Mouse (Mus musculus): ENCODE data around the gene Larp1b. TPM values are rescaled to one million over a fixed set of nuclear protein-coding genes. Genes with fewer than 3 reads are reported as not detected.
A peak's percentile ranks its signal among the peaks of the same experiment; 100 is the strongest.

Gene Larp1b
- polyA plus RNA-seq, 1 experiment from 2014 or later, result 7.8 TPM

DNA sequence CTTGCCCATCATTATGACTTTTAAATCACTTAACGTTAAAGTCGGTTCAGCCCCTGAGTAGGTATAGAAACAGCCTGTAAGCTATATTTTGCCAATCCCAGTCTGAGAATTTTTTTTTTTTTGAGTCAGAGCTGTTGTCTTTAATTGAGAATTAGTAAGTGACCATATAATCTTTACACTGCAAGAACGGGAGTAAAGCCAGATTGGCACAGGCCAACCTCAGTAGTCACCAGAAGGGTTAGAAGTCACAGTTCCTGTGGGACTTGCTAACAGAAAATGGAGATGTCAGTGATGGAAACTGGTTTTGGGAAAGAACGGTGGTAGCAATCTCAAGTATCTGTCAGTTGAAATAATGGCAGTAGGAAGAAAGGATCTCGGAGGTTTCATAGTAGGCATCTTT, 134.8 kb downstream of the Larp1b start:
- DNase-seq, result no peak
- H3K36me3 ChIP-seq, result no peaks in the 10 kb centered on the region
- H3K9ac ChIP-seq, result peak overlapping the region; percentile 96; the same call in 1 of the 2 replicates
- no peaks in the 10 kb centered on the region for H3K9me3 ChIP-seq (replicated peaks)
- H3K4me2 ChIP-seq, result peak overlapping the region; percentile 99
- H3K4me1 ChIP-seq (replicated peaks), result peaks cover 33% of the 10 kb centered on the region
- no peak overlapping the region for H3K27ac ChIP-seq
- WGBS (ENCODE audit: insufficient replicate concordance), result 84% methylated on average over 5 of the region's 5 CpGs
- ATAC-seq (ENCODE audit: low read depth), result no peak
- no peaks in the 10 kb centered on the region for H3K27me3 ChIP-seq
- peak overlapping the region; percentile 100 for H3K4me3 ChIP-seq (replicated peaks)

- H3K27ac ChIP-seq, result no peak overlapping the region
- H3K9me3 ChIP-seq (replicated peaks), result no peaks in the 10 kb centered on the region
- no peak overlapping the region for H3K9ac ChIP-seq
- no peak overlapping the region for H3K4me2 ChIP-seq
- H3K4me1 ChIP-seq (replicated peaks), result peaks cover 12% of the 10 kb centered on the region
- ATAC-seq (ENCODE audit: low read depth) (no peak), DNase-seq (no peak)
- no peaks in the 10 kb centered on the region for H3K27me3 ChIP-seq
- H3K36me3 ChIP-seq, result no peaks in the 10 kb centered on the region
- no peak overlapping the region for H3K4me3 ChIP-seq (replicated peaks)
Observed at GRCm38 (mm10) chr3:41087071-41087470, 137.4 kb downstream of the Larp1b start.

Other genes with a start within 250 kb of the Larp1b start
- gene Slc25a31, start 241.0 kb upstream of the Larp1b start, polyA plus RNA-seq (2015; fragmentation: Nextera tagmentation; extraction: Ambion mirVana), result 0.06 and 0.12 TPM in 2 replicates
- gene Hspa4l, start 205.3 kb upstream of the Larp1b start, polyA plus RNA-seq (2015; fragmentation: Nextera tagmentation; extraction: Ambion mirVana), result 20.4 and 25.5 TPM in 2 replicates
- 45.9 and 46.1 TPM in 2 replicates for gene Plk4, start 149.8 kb upstream of the Larp1b start, polyA plus RNA-seq (2015; fragmentation: Nextera tagmentation; extraction: Ambion mirVana)
- 3.9 and 5.0 TPM in 2 replicates for gene Mfsd8, start 102.9 kb upstream of the Larp1b start, polyA plus RNA-seq (2015; fragmentation: Nextera tagmentation; extraction: Ambion mirVana)
- 3.2 and 3.4 TPM in 2 replicates for gene Abhd18, start 102.9 kb upstream of the Larp1b start, polyA plus RNA-seq (2015; fragmentation: Nextera tagmentation; extraction: Ambion mirVana)
- gene 1700034I23Rik, start 47.3 kb upstream of the Larp1b start, polyA plus RNA-seq (2015; fragmentation: Nextera tagmentation; extraction: Ambion mirVana), result 0.05 TPM in 1 of 2 replicates, not detected in the other
- 20.1 and 22.2 TPM in 2 replicates for gene Pgrmc2, start 133.2 kb downstream of the Larp1b start, polyA plus RNA-seq (2015; fragmentation: Nextera tagmentation; extraction: Ambion mirVana)